In the genomic region with DNA sequence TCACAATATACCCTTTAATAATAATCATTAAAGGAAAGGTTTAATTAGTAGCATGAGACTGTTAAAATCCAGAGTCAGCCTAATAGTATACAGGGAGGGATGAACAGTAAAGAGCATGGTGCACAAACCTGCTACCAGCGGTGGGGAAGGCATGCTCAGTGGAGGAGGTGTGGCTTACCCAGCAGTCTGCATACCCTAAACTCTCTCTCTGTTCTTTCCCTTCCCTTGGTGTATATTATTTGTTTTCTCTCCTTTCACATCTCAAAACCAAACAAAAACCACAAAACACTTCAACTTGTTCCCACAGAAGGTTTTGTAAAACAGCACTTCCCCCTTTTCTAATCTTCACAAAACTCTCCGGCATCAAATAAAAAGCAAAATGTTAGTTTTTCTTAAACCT, we compare ENCODE assay signal across 32 mouse cellular contexts.
"Had no signal": no experiment of that assay in that cellular context is flagged by ENCODE, and none has a peak within 500 bp of the region (broad histone marks: within the 10 kb centered on the region; RNA-seq: fewer than 3 reads in every experiment).

No protein-coding gene starts in this region.

- H3K4me1 ChIP-seq: limb, embryonic 10.5 days; liver, embryonic 13.5 days; liver, embryonic 15.5 days; lung, embryonic 15.5 days; megakaryocyte, embryonic 14.5 days; midbrain, embryonic 10.5 days; midbrain, embryonic 12.5 days; midbrain, embryonic 15.5 days; neural tube, embryonic 12.5 days had no signal

- H3K4me3 ChIP-seq: left cerebral cortex, adult 2 months; limb, embryonic 10.5 days; limb, embryonic 12.5 days; limb, embryonic 13.5 days; limb, embryonic 15.5 days; liver, embryonic 13.5 days; liver, embryonic 15.5 days; lung, embryonic 15.5 days; megakaryocyte, embryonic 14.5 days; midbrain, embryonic 10.5 days; midbrain, embryonic 12.5 days; midbrain, embryonic 13.5 days; midbrain, embryonic 15.5 days; myocyte; neural tube, embryonic 12.5 days had no signal

- H3K4me2 ChIP-seq: limb, embryonic 12.5 days; limb, embryonic 13.5 days; limb, embryonic 15.5 days; liver, embryonic 11.5 days; liver, embryonic 13.5 days; liver, embryonic 15.5 days; lung, embryonic 14.5 days; lung, embryonic 15.5 days; midbrain, embryonic 11.5 days; midbrain, embryonic 12.5 days; midbrain, embryonic 13.5 days; midbrain, embryonic 15.5 days; neural tube, embryonic 12.5 days had no signal

- H3K27me3 ChIP-seq: limb, embryonic 12.5 days; limb, embryonic 13.5 days; limb, embryonic 15.5 days; liver, embryonic 13.5 days; liver, embryonic 15.5 days; lung, embryonic 15.5 days; megakaryocyte, embryonic 14.5 days; midbrain, embryonic 12.5 days; midbrain, embryonic 13.5 days; midbrain, embryonic 15.5 days; neural tube, embryonic 12.5 days had no signal

- ATAC-seq: liver, postnatal 0 days; lung, postnatal 0 days; midbrain, embryonic 13.5 days; midbrain, embryonic 15.5 days; midbrain, embryonic 16.5 days had no signal

- DNase-seq: left cerebral cortex, postnatal 4 days; liver; liver, embryonic 13.5 days; liver, postnatal 0 days; lung, adult 18-20 months; lung, adult 2 months; lung, embryonic 14.5 days; lung, postnatal 10 days; lung, postnatal 14 days; lung, postnatal 36 days; lung, postnatal 4 days; midbrain, embryonic 14.5 days had no signal

- H3K9me3 ChIP-seq: limb, embryonic 10.5 days; limb, embryonic 12.5 days; limb, embryonic 13.5 days; limb, embryonic 15.5 days; liver, embryonic 13.5 days; liver, embryonic 15.5 days; lung, embryonic 15.5 days; megakaryocyte, embryonic 14.5 days; midbrain, embryonic 10.5 days; midbrain, embryonic 12.5 days; midbrain, embryonic 13.5 days; midbrain, embryonic 15.5 days; neural tube, embryonic 12.5 days had no signal

- H3K27ac ChIP-seq: left cerebral cortex, adult 2 months; limb, embryonic 10.5 days; limb, embryonic 12.5 days; limb, embryonic 13.5 days; limb, embryonic 15.5 days; liver, embryonic 13.5 days; liver, embryonic 14.5 days; liver, embryonic 15.5 days; lung, embryonic 15.5 days; macrophage; midbrain, embryonic 10.5 days; midbrain, embryonic 12.5 days; midbrain, embryonic 13.5 days; midbrain, embryonic 15.5 days; neural tube, embryonic 12.5 days had no signal

- H3K36me3 ChIP-seq: limb, embryonic 10.5 days; limb, embryonic 12.5 days; limb, embryonic 13.5 days; limb, embryonic 15.5 days; liver, embryonic 13.5 days; liver, embryonic 15.5 days; lung, embryonic 15.5 days; midbrain, embryonic 10.5 days; midbrain, embryonic 12.5 days; midbrain, embryonic 13.5 days; midbrain, embryonic 15.5 days; neural tube, embryonic 12.5 days had no signal

- H3K9ac ChIP-seq: limb, embryonic 12.5 days; limb, embryonic 13.5 days; limb, embryonic 15.5 days; liver, embryonic 13.5 days; liver, embryonic 14.5 days; liver, embryonic 15.5 days; liver, postnatal 0 days; lung, embryonic 14.5 days; lung, embryonic 15.5 days; midbrain, embryonic 12.5 days; midbrain, embryonic 13.5 days; midbrain, embryonic 15.5 days; neural tube, embryonic 12.5 days had no signal
